Comparison of ENCODE assay signal across 24 mouse cellular contexts in the genomic region with DNA sequence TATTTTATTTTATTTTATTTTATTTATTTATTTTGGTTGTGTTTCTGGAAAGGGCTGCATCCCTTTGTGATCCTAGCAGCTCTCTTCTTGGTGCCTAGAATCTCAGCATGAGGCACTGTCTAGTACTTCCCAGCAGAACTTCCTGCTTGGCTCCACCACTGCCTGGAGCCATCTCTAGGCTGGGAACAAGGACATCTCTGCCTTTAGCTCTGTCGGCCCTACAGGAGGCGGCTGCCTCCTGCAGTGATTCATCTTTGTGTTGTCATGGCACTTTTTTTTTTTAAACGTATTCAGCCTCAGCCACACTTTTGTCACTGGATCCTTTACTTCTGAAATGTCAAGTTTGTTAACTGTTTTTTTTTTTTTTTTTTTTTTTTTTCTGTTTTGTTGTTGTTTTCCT.
A peak's percentile ranks its signal among the peaks of the same experiment; 100 is the strongest.
DNase-seq lines count a peak whose midpoint lies in the region; ATAC-seq lines count a peak whose summit lies in the region.
"Had no signal": no experiment of that assay in that cellular context is flagged by ENCODE, and none has a peak within 500 bp of the region (broad histone marks: within the 10 kb centered on the region; RNA-seq: fewer than 3 reads in every experiment).

No protein-coding gene starts in this region.

- intact Hi-C loops in left cerebral cortex, postnatal 36 days (cut with DNase I): no loop called here

- H3K4me2 ChIP-seq in midbrain, embryonic 13.5 days (replicated peaks): no peak overlapping the region
- no peak overlapping the region for H3K4me2 ChIP-seq in hindbrain, embryonic 12.5 days (replicated peaks)
- H3K4me2 ChIP-seq: midbrain, embryonic 11.5 days; neural tube, embryonic 13.5 days; stomach, embryonic 15.5 days had no signal

- no peak overlapping the region for H3K4me3 ChIP-seq in midbrain, embryonic 13.5 days (replicated peaks)
- no peak overlapping the region for H3K4me3 ChIP-seq in hindbrain, embryonic 12.5 days
- H3K4me3 ChIP-seq: embryonic facial prominence, embryonic 10.5 days; erythroblast, embryonic 14.5 days; heart, adult 2 months; hindbrain, embryonic 10.5 days; neural tube, embryonic 13.5 days; stomach, embryonic 15.5 days had no signal

- DNase-seq in embryo, embryonic 10 days (ENCODE audit: low spot score): peak; percentile 7
- no peak for DNase-seq in embryo, embryonic 11 days
- DNase-seq in ES-CJ7 (ENCODE audit: low read depth, low spot score): peak; percentile 17
- DNase-seq in adrenal gland, postnatal 36 days: peak; percentile 9 to 28
- peak; percentile 7 to 11 for DNase-seq in left cerebral cortex, postnatal 36 days (ENCODE audit: low spot score in 2 of 2)
- no peak for DNase-seq in testis, postnatal 10 days (ENCODE audit: low spot score)
- DNase-seq: cerebellum, adult 9-11 months; heart, adult 2 months; liver; lung, adult 18-20 months; spleen, adult 18-20 months; thymus, postnatal 14 days had no signal

- H3K9me3 ChIP-seq in midbrain, embryonic 13.5 days: no peaks in the 10 kb centered on the region
- H3K9me3 ChIP-seq in hindbrain, embryonic 12.5 days (replicated peaks): no peaks in the 10 kb centered on the region
- H3K9me3 ChIP-seq: embryonic facial prominence, embryonic 10.5 days; hindbrain, embryonic 10.5 days; neural tube, embryonic 13.5 days; stomach, embryonic 15.5 days had no signal

- WGBS in midbrain, embryonic 13.5 days: 32% methylated on average over 3 of the region's 3 CpGs
- 23% methylated on average over 3 of the region's 3 CpGs for WGBS in hindbrain, embryonic 12.5 days

- no peak overlapping the region for H3K9ac ChIP-seq in midbrain, embryonic 13.5 days (replicated peaks)
- no peak overlapping the region for H3K9ac ChIP-seq in hindbrain, embryonic 12.5 days
- H3K9ac ChIP-seq: neural tube, embryonic 13.5 days; stomach, embryonic 15.5 days had no signal

- no peaks in the 10 kb centered on the region for H3K4me1 ChIP-seq in midbrain, embryonic 13.5 days (replicated peaks)
- no peaks in the 10 kb centered on the region for H3K4me1 ChIP-seq in hindbrain, embryonic 12.5 days
- H3K4me1 ChIP-seq: embryonic facial prominence, embryonic 10.5 days; hindbrain, embryonic 10.5 days; neural tube, embryonic 13.5 days; stomach, embryonic 15.5 days had no signal

- ATAC-seq in midbrain, embryonic 13.5 days: no peak
- no peak for ATAC-seq in hindbrain, embryonic 12.5 days (ENCODE audit: low FRiP score)
- ATAC-seq: forebrain, embryonic 14.5 days; inflammation-experienced regulatory T-cells, adult 6 months; Patski had no signal

- no peak overlapping the region for H3K27ac ChIP-seq in midbrain, embryonic 13.5 days
- no peak overlapping the region for H3K27ac ChIP-seq in hindbrain, embryonic 12.5 days
- H3K27ac ChIP-seq: embryonic facial prominence, embryonic 10.5 days; heart, adult 2 months; hindbrain, embryonic 10.5 days; macrophage; neural tube, embryonic 13.5 days; stomach, embryonic 15.5 days had no signal

- no peaks in the 10 kb centered on the region for H3K36me3 ChIP-seq in midbrain, embryonic 13.5 days
- H3K36me3 ChIP-seq in hindbrain, embryonic 12.5 days: no peaks in the 10 kb centered on the region
- H3K36me3 ChIP-seq: embryonic facial prominence, embryonic 10.5 days; hindbrain, embryonic 10.5 days; neural tube, embryonic 13.5 days; stomach, embryonic 15.5 days had no signal

- no peaks in the 10 kb centered on the region for H3K27me3 ChIP-seq in midbrain, embryonic 13.5 days
- H3K27me3 ChIP-seq in hindbrain, embryonic 12.5 days: no peaks in the 10 kb centered on the region
- H3K27me3 ChIP-seq: neural tube, embryonic 13.5 days; Patski; stomach, embryonic 15.5 days had no signal

Comparison
In these comparisons a context has a peak if more than half of its experiments do, and no peak if none do; other contexts are left out.
1. DNase-seq: peak in embryo, embryonic 10 days (single experiment), ES-CJ7 (single experiment), adrenal gland, postnatal 36 days (2 of 2) and left cerebral cortex, postnatal 36 days (2 of 2); none in embryo, embryonic 11 days (single experiment) and testis, postnatal 10 days (single experiment).